Mouse (Mus musculus) neural tube, embryonic 11.5 days (tissue): ENCODE data around the gene Ube2q2. TPM values are rescaled to one million over a fixed set of nuclear protein-coding genes. Genes with fewer than 3 reads are reported as not detected.
"Not testable (repeated sequence)": the region's sequence is repeated elsewhere in the genome, so short reads cannot be mapped to it uniquely, and the experiment has no call there.

Experiments
- ATAC-seq: fragments of 200-750 bp; cut with Nextera tagmentation; 2 replicates; pipeline ENCODE4 v1.8.0; 2017; ENCODE audit warnings: moderate number of reproducible peaks, mild to moderate bottlenecking, moderate TSS enrichment, moderate library complexity; ENCODE audit not compliant: insufficient read depth, low FRiP score, low TSS enrichment
- DNase-seq: peaks from one replicate; pipeline ENCODE4 v3.0.0-alpha.2; 2015; ENCODE audit warnings: low spot score
- H3K27ac ChIP-seq: fragments of 300-500 bp; sonication (generic); 2 replicates; pipeline ENCODE4 v1.5.1; 2014; ENCODE audit warnings: low read depth, mild to moderate bottlenecking, low read length
- H3K27me3 ChIP-seq: fragments of 300-500 bp; sonication (generic); 2 replicates; pipeline ENCODE4 v1.6.1; 2014; ENCODE audit warnings: mild to moderate bottlenecking, low read length, mixed read lengths; ENCODE audit not compliant: control insufficient read depth, insufficient read depth
- H3K36me3 ChIP-seq: fragments of 300-500 bp; sonication (generic); 2 replicates; pipeline ENCODE4 v1.6.1; 2014; ENCODE audit warnings: mild to moderate bottlenecking, low read length, moderate library complexity, mixed read lengths; ENCODE audit not compliant: control insufficient read depth, insufficient read depth
- H3K4me1 ChIP-seq: fragments of 300-500 bp; sonication (generic); 2 replicates; pipeline ENCODE4 v1.6.1; 2014; ENCODE audit warnings: low read length, mixed read lengths; ENCODE audit not compliant: control insufficient read depth, insufficient read depth
- H3K4me2 ChIP-seq: fragments of 300-500 bp; sonication (generic); 2 replicates; pipeline ENCODE4 v1.6.1; 2014; ENCODE audit warnings: low read depth, mild to moderate bottlenecking, moderate library complexity
- H3K4me3 ChIP-seq: fragments of 300-500 bp; sonication (generic); 2 replicates; pipeline ENCODE4 v1.5.1; 2014; ENCODE audit warnings: low read depth, low read length
- H3K9ac ChIP-seq: fragments of 300-500 bp; sonication (generic); 2 replicates; pipeline ENCODE4 v1.6.1; 2014; ENCODE audit warnings: mild to moderate bottlenecking, low read length
- H3K9me3 ChIP-seq: fragments of 300-500 bp; sonication (generic); 2 replicates; pipeline ENCODE4 v1.6.1; 2016; ENCODE audit warnings: low read length; ENCODE audit not compliant: control insufficient read depth
- WGBS: fragments of 180-500 bp; shearing (Covaris S2); extraction: QIAGEN DNeasy Blood & Tissue Kit; methylation state at CpG from one replicate; pipeline ENCODE4 v1.1.7; 2014; 5-methylcytosine and 5-hydroxymethylcytosine counted together
- polyA plus RNA-seq: library from polyadenylated mRNA; unstranded; fragments of >200 nt; fragmentation: Nextera tagmentation; extraction: Ambion mirVana; gene quantifications from 2 replicates; pipeline ENCODE4 v1.2.1, GENCODE M21; 2014

The Ube2q2 gene
- polyA plus RNA-seq, 1 experiment from 2014 or later = 55.9 TPM

- Histone ChIP-seq H3K9ac (no peak overlapping the region), H3K36me3 (peaks cover 4% of the 10 kb centered on the region), H3K27ac (no peak overlapping the region), H3K4me3 (no peak overlapping the region), H3K4me2 (no peak overlapping the region), H3K27me3 (no peaks in the 10 kb centered on the region), H3K4me1 (no peaks in the 10 kb centered on the region), H3K9me3 (no peaks in the 10 kb centered on the region)
- 95% methylated on average over 4 of the region's 4 CpGs for WGBS
- DNase-seq (no peak), ATAC-seq (no peak)
Measured at GRCm38 (mm10) chr9:55228149-55228548, 79.5 kb downstream of the Ube2q2 start.

DNA sequence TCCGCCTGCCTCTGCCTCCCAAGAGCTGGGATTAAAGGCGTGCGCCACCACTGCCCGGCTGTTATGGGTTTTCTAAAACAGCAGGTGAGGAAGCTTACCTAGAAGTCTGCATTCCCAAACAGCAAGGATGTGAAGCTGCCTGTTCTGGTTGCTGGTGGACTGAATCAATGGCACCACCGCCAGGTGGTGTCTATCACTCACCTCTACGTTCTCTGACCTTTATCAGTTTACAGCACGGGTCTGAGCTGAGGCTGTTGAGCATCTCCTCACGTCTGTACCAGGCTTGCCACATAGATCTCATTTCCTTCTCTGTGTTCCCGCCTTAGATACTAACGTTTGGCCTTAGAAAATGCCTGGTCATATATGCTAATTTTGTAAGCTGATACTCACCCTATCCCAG is 80.4 kb downstream of the Ube2q2 start:
- ATAC-seq (no peak), DNase-seq (no peak)
- Histone ChIP-seq H3K9me3 (no peaks in the 10 kb centered on the region; the same call in 1 of the 2 replicates), H3K36me3 (no peaks in the 10 kb centered on the region), H3K4me2 (no peak overlapping the region), H3K4me1 (no peaks in the 10 kb centered on the region), H3K27me3 (no peaks in the 10 kb centered on the region), H3K9ac (no peak overlapping the region), H3K27ac (no peak overlapping the region), H3K4me3 (no peak overlapping the region)
- WGBS = 75% methylated on average over 10 of the region's 10 CpGs

DNA sequence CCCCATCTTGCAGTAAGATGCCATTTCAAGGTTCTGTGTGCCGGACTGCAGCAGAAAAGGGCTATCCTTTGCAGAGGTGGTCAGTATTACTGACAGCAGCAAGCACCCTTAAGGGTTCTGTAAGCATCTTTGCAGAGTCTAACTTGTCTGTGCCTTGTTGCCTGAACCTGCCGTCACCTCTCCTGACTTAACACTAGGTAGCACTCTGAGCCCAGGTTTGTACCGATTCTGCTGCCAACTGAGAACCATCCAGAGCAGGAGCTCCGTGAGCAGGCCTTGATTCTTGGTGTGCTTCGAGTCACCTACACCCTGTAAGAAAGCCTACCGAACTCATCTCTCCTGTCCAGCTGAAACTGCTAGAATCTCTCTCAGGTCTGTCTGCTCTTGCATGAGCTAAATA is 82.9 kb downstream of the Ube2q2 start:
- DNase-seq = no peak
- WGBS = 64% methylated on average over 6 of the region's 6 CpGs
- H3K9ac ChIP-seq = no peak overlapping the region
- no peak overlapping the region for H3K4me2 ChIP-seq
- no peak overlapping the region for H3K4me3 ChIP-seq
- no peaks in the 10 kb centered on the region; the same call in 1 of the 2 replicates for H3K9me3 ChIP-seq
- no peak for ATAC-seq
- no peak overlapping the region for H3K27ac ChIP-seq
- H3K4me1 ChIP-seq = no peaks in the 10 kb centered on the region
- H3K36me3 ChIP-seq = no peaks in the 10 kb centered on the region
- no peaks in the 10 kb centered on the region for H3K27me3 ChIP-seq

DNA sequence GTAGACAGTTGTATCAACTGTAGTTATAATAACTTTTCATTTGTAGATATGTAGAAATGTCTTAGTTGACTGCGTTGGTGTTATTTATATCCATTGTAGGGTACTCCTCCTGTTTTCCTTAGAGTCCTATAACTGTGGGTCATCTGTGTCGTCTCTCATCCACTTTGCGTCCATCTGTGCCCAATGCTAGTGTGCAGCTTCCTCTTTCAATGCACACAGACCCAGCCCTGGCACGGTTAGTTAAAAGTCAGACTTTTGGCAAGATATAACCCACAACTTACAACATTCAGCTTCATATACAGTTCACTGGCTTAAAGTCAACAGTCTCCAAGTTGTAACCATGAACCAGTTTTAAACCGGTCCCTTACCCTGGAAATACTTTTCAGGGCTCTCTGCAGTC is 83.5 kb downstream of the Ube2q2 start:
- no peaks in the 10 kb centered on the region for H3K4me1 ChIP-seq
- no peaks in the 10 kb centered on the region; the same call in 1 of the 2 replicates for H3K9me3 ChIP-seq
- no peak overlapping the region for H3K4me3 ChIP-seq
- no peak overlapping the region for H3K4me2 ChIP-seq
- no peaks in the 10 kb centered on the region for H3K36me3 ChIP-seq
- H3K27me3 ChIP-seq = no peaks in the 10 kb centered on the region
- DNase-seq (no peak), ATAC-seq (no peak)
- no peak overlapping the region for H3K27ac ChIP-seq
- WGBS = 93% methylated on average over 5 of the region's 5 CpGs
- no peak overlapping the region for H3K9ac ChIP-seq

- Histone ChIP-seq H3K36me3 (no peaks in the 10 kb centered on the region), H3K9ac (no peak overlapping the region), H3K27ac (no peak overlapping the region), H3K4me3 (no peak overlapping the region), H3K4me1 (no peaks in the 10 kb centered on the region), H3K27me3 (no peaks in the 10 kb centered on the region), H3K4me2 (no peak overlapping the region), H3K9me3 (no peaks in the 10 kb centered on the region; the same call in 1 of the 2 replicates)
- no peak for ATAC-seq
- WGBS = 89% methylated on average over 7 of the region's 7 CpGs
- DNase-seq = no peak
Measured at GRCm38 (mm10) chr9:55232586-55232985, 83.9 kb downstream of the Ube2q2 start.

DNA sequence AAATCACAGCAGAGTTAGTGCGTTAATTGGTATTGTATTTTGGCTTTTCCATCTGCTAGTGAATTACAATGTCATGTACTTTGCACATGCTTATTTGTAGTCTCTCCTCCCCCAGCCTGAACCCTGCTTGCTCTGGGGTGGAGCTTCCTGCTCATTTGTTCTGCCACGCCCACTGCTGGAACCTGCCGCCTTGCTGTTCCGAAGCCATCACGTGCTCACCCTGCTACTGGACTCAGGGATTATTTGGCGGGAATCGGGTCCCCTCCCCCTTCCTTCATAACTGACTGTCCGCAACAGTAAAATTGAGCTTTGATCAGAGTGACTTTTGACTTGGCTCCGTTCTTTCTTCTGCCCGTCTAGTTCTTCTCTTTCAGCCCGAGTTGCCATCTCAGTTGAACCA is 84.4 kb downstream of the Ube2q2 start:
- H3K9ac ChIP-seq, H3K9me3 ChIP-seq, H3K4me3 ChIP-seq, DNase-seq, H3K4me1 ChIP-seq, H3K36me3 ChIP-seq, H3K4me2 ChIP-seq, H3K27ac ChIP-seq, H3K27me3 ChIP-seq, ATAC-seq: not testable (repeated sequence)
- 74% methylated on average over 11 of the region's 11 CpGs for WGBS

DNA sequence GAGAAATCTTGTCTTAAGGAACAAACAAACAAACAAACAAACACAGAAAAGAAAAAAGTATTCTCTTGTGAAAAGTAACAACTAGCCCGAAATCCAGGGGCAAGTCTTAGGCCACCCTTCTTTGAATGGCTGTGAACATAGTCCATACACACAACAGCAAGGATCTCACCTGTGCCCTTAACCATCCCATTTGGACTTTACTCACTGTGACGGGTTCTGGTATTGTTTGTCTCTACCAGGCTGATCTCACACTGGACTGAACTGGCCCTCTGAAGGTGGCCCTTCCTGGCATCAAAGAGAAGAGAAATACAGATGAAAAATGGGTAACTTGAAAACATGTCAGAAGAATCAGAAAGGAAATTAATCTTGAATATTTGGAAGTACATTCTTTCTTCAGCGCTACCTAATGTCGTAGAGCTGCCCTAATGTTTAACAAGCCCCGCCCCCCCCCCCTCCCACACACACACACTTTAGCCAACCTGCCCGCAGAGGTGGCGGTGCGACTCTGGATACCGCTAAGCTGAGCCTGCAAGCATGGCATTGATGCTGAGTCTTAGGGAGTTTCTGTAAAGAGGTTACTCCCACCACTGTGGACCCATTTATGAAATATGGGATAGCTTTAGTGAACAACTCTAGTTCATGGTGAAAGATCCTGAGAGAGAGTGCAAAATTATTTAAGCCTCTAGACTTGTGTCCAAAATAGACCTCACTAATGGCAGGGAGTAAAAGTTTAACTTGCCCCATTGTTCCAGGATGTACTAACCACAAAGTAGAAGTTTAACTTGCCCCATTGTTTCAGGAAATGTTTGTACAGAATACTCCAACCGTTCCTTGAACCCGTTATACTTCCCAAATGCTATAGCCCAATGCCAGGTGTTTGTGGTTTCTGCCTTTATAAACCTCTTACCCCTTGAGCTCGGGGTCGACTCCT is 87.8 kb downstream of the Ube2q2 start:
- 73% methylated on average over 13 of the region's 13 CpGs for WGBS
- Histone ChIP-seq H3K27me3 (no peaks in the 10 kb centered on the region), H3K9me3 (no peaks in the 10 kb centered on the region; the same call in 1 of the 2 replicates), H3K36me3 (no peaks in the 10 kb centered on the region), H3K4me1 (no peaks in the 10 kb centered on the region), H3K9ac (no peak overlapping the region), H3K4me2 (no peak overlapping the region), H3K27ac (no peak overlapping the region), H3K4me3 (no peak overlapping the region)
- DNase-seq = no peak
- ATAC-seq = no peak

DNA sequence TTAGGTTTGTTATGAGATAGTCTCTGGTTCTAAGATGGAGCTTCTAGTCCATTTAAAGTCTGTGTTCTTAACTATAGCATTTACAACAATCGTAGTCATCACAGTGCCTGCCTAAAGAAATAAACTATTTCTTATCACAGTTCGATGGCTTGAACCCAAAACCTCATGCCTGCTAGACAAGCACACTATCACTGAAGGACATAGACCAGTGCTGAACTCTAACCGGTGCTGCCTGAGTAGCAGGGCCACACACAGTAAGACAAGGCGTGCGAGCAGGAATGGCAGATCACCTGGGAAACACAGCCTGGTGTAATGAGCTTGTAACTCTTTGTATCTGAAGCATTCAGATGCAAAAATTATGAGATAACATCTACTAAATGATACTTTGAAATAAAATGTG is 92.2 kb downstream of the Ube2q2 start:
- H3K9ac ChIP-seq = no peak overlapping the region
- WGBS = 92% methylated on average over 5 of the region's 5 CpGs
- H3K4me2 ChIP-seq = no peak overlapping the region
- ATAC-seq (no peak), DNase-seq (no peak)
- H3K4me1 ChIP-seq = no peaks in the 10 kb centered on the region
- no peaks in the 10 kb centered on the region for H3K27me3 ChIP-seq
- H3K4me3 ChIP-seq = no peak overlapping the region
- H3K9me3 ChIP-seq = no peaks in the 10 kb centered on the region
- H3K27ac ChIP-seq = no peak overlapping the region
- no peaks in the 10 kb centered on the region for H3K36me3 ChIP-seq
